Mouse (Mus musculus): Measurements from ENCODE around the gene LTO1. TPM values are rescaled to one million over a fixed set of nuclear protein-coding genes. Genes with fewer than 3 reads are reported as not detected.

LTO1 gene
- polyA plus RNA-seq, 1 experiment from 2014 or later, result 26.7 TPM

DNA sequence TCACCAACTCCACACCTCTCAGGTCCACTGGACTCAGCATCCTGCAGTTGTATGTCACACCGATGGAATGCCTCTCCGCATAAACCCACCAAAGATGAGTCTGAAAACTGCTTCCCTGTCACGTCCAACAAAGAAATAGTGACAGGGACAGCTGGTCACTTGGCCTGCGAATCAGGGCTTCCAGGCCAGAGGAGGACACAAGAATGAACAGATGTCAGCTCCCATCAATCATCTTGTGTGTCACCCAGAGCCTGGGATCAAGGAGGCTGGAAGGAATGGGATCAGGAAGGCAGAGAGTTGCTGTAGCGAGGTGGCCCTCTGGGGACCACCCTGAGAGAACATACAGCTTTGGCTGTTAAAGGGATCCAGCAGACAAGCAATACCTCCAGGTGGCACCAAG, 20.0 kb downstream of the LTO1 start:
- H3K4me1 ChIP-seq (ENCODE audit: control insufficient read depth, insufficient read depth, low read length), result peaks cover 9% of the 10 kb centered on the region
- H3K4me3 ChIP-seq (ENCODE audit: low read depth, low read length), result no peak overlapping the region
- ATAC-seq (no peak), DNase-seq (ENCODE audit: low spot score) (no peak)
- no peak overlapping the region for H3K4me2 ChIP-seq (ENCODE audit: low read length)
- H3K27me3 ChIP-seq (replicated peaks; ENCODE audit: control insufficient read depth, insufficient read depth, low read length), result peaks cover 4% of the 10 kb centered on the region; the same call in 1 of the 2 replicates
- no peak overlapping the region for H3K27ac ChIP-seq (ENCODE audit: low read depth, low read length)
- peaks cover 30% of the 10 kb centered on the region for H3K36me3 ChIP-seq (ENCODE audit: control insufficient read depth, insufficient read depth, low read length)
- 79% methylated on average over 5 of the region's 5 CpGs for WGBS
- H3K9ac ChIP-seq (ENCODE audit: low read length), result no peak overlapping the region
- H3K9me3 ChIP-seq (replicated peaks; ENCODE audit: control insufficient read depth, low read length), result no peaks in the 10 kb centered on the region

DNA sequence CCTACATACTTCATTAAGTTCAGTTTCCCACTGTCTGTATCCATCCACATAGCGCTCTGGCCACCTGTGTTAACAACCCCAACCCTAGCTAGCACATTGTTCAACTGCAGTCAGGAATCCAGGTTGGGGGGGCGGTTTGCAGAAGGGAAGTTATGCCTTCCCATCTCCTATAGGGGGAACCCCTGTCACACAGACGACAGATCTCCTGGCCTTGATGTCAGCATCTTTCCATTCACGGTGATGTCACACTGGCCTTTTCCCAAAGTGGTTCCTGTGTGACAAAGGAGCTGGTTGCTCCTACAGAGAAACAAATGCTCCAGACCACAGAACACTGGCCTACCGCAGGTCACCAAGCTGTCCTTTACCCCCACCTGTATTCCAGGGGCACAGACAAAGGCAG, 20.7 kb downstream of the LTO1 start:
- WGBS, result 53% methylated on average over 5 of the region's 5 CpGs
- peaks cover 8% of the 10 kb centered on the region; the same call in 1 of the 2 replicates for H3K27me3 ChIP-seq (replicated peaks; ENCODE audit: control insufficient read depth, insufficient read depth, low read length)
- DNase-seq (ENCODE audit: low spot score) (peak; percentile 73), ATAC-seq (no peak)
- H3K4me2 ChIP-seq (ENCODE audit: low read length), result no peak overlapping the region
- H3K9ac ChIP-seq (ENCODE audit: low read length), result peak overlapping the region; percentile 13; the same call in 1 of the 2 replicates
- H3K9me3 ChIP-seq (replicated peaks; ENCODE audit: control insufficient read depth, low read length), result no peaks in the 10 kb centered on the region
- H3K27ac ChIP-seq (ENCODE audit: low read depth, low read length), result peak overlapping the region; percentile 35; the same call in 1 of the 2 replicates
- H3K4me1 ChIP-seq (ENCODE audit: control insufficient read depth, insufficient read depth, low read length), result peaks cover 11% of the 10 kb centered on the region
- H3K4me3 ChIP-seq (ENCODE audit: low read depth, low read length), result no peak overlapping the region
- peaks cover 30% of the 10 kb centered on the region for H3K36me3 ChIP-seq (ENCODE audit: control insufficient read depth, insufficient read depth, low read length)

DNA sequence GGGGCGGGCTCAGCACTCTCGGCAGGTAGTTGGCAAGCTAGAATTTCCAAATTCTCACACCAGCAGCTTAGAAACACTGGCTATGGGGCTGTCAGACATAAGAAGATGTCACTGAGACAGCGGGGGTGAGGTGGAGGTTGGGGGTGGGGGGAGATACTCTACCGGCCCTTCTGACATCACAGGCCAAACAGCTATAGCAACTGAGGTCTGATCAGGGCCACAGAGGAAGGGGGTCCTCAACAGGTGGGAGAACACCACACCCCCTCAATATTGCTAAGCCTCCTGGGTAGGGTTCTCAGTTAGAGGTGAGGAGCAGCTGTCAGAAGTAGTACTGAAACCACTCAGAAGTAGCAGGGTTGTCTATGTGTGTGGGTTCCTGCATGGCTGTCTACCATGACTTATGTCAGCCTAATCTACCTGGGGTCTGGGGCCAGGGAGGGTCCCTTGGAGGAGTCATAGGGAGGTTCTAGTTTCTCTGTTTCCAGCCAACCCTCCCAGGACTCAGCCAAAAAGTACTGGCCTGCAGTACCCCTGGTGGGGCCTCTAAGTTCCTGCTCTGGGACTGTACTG, 21.5 kb downstream of the LTO1 start:
- H3K9ac ChIP-seq (ENCODE audit: low read length), result peak overlapping the region; percentile 13; the same call in 1 of the 2 replicates
- no peak overlapping the region for H3K27ac ChIP-seq (ENCODE audit: low read depth, low read length)
- peaks cover 14% of the 10 kb centered on the region for H3K4me1 ChIP-seq (ENCODE audit: control insufficient read depth, insufficient read depth, low read length)
- H3K27me3 ChIP-seq (replicated peaks; ENCODE audit: control insufficient read depth, insufficient read depth, low read length), result peaks cover 13% of the 10 kb centered on the region
- H3K36me3 ChIP-seq (ENCODE audit: control insufficient read depth, insufficient read depth, low read length), result peaks cover 30% of the 10 kb centered on the region
- no peak for ATAC-seq
- H3K4me2 ChIP-seq (ENCODE audit: low read length), result no peak overlapping the region
- no peak for DNase-seq (ENCODE audit: low spot score)
- 86% methylated on average over 4 of the region's 4 CpGs for WGBS
- H3K4me3 ChIP-seq (ENCODE audit: low read depth, low read length), result no peak overlapping the region
- no peaks in the 10 kb centered on the region for H3K9me3 ChIP-seq (replicated peaks; ENCODE audit: control insufficient read depth, low read length)

DNA sequence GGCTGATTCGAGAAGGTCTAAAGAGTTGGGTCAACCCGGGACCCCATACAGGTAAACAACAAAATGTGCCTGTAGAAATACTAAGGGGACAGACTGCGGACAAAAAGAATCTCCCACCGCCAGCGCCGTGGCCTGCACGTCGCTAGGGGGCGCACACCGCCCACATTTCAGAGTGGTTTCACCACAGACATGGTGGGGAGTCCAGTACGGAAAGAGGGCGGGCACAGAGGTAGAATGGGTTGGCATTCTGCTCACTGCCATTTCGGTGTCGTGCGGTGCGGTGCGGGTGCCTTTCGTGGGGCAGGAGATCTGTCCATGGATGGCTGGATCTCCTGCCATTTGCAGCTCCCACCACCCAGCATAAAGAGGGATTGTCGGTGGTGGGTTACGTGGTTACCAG, 22.6 kb downstream of the LTO1 start:
- peaks cover 18% of the 10 kb centered on the region for H3K4me1 ChIP-seq (ENCODE audit: control insufficient read depth, insufficient read depth, low read length)
- peak overlapping the region; percentile 98 for H3K4me2 ChIP-seq (ENCODE audit: low read length)
- ATAC-seq, result peak; percentile 57
- peak; percentile 93 for DNase-seq (ENCODE audit: low spot score)
- peak overlapping the region; percentile 76 for H3K9ac ChIP-seq (ENCODE audit: low read length)
- peaks cover 30% of the 10 kb centered on the region for H3K36me3 ChIP-seq (ENCODE audit: control insufficient read depth, insufficient read depth, low read length)
- H3K4me3 ChIP-seq (ENCODE audit: low read depth, low read length), result peak overlapping the region; percentile 58
- no peak overlapping the region for H3K27ac ChIP-seq (ENCODE audit: low read depth, low read length)
- H3K27me3 ChIP-seq (replicated peaks; ENCODE audit: control insufficient read depth, insufficient read depth, low read length), result peaks cover 20% of the 10 kb centered on the region
- no peaks in the 10 kb centered on the region for H3K9me3 ChIP-seq (replicated peaks; ENCODE audit: control insufficient read depth, low read length)
- 2% methylated on average over 20 of the region's 20 CpGs for WGBS

DNA sequence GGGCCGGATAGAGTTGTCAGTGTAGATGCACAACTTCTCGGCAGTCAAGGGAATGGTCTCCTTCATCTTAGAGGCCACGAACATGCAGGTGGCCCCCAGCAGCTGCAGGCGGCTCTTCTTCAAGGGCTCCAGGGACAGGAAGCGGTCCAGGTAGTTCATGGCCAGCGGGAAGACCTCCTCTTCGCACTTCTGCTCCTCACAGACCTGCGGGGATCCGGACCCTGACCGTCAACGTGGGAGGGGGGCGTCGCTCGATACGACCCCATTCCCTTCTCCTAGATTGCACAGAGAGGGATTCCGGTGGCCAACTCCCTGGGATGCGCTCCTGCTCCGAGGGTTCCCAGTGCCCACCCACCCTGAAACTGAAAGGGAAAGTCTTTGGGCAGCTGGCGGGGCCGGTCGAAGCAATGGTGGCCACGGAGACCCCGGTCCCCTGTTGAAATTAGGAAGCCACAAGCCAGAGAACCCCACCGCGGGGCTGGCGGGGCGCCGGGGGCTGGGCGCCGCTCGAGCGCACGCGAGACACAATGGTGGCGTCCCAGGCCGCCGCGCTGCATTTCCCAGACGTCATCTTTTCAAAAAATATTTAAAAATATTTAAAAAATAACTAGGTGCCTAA, 23.1 kb downstream of the LTO1 start:
- peak overlapping the region; percentile 98 for H3K4me2 ChIP-seq (ENCODE audit: low read length)
- peaks cover 25% of the 10 kb centered on the region for H3K27me3 ChIP-seq (replicated peaks; ENCODE audit: control insufficient read depth, insufficient read depth, low read length)
- H3K9ac ChIP-seq (ENCODE audit: low read length), result peak overlapping the region; percentile 76
- H3K36me3 ChIP-seq (ENCODE audit: control insufficient read depth, insufficient read depth, low read length), result peaks cover 24% of the 10 kb centered on the region
- peaks cover 23% of the 10 kb centered on the region for H3K4me1 ChIP-seq (ENCODE audit: control insufficient read depth, insufficient read depth, low read length)
- no peaks in the 10 kb centered on the region for H3K9me3 ChIP-seq (replicated peaks; ENCODE audit: control insufficient read depth, low read length)
- peak; percentile 0; the same call in 1 of the 2 replicates for ATAC-seq
- 1% methylated on average over 39 of the region's 39 CpGs for WGBS
- peak overlapping the region; percentile 58 for H3K4me3 ChIP-seq (ENCODE audit: low read depth, low read length)
- 0 out of 2 replicates have a peak overlapping the region, but pooled peaks have one; percentile 48 for H3K27ac ChIP-seq (ENCODE audit: low read depth, low read length)
- peak; percentile 32 for DNase-seq (ENCODE audit: low spot score)

DNA sequence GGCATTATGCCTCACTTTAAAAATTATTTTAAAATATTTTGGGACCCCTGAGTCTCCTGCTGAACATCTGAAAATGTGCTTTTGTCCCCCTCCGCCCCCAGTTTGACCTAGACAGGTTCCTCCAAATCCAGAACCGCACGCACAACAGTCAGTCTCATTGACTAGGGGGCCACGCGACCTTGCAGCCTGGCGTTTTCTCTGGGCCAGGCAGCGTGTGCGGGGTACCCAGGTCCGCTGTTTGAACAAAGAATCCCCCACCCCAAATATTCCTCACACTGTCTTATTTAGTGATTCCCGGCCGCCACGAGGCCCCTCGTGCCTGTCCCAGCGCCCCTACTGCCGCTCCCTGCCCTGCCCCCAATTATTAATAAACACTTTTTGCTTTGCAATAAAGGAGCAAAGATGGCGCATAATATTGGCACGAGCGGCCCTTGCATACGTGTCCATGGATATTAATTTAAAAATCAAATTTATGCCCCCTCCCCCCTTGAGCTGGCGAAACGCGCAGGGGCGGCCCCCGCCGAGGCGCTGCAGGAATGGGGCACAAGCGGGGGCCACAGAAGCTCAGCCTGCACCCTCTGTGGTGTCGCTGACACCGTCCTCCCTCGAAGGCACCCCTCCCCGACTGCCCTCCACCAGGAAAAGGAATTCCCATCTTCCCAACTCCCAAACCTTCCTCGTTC, 23.9 kb downstream of the LTO1 start:
- WGBS, result 1% methylated on average over 32 of the region's 32 CpGs
- Histone ChIP-seq H3K4me1 (ENCODE audit: control insufficient read depth, insufficient read depth, low read length) (peaks cover 26% of the 10 kb centered on the region), H3K36me3 (ENCODE audit: control insufficient read depth, insufficient read depth, low read length) (peaks cover 19% of the 10 kb centered on the region; the same call in 1 of the 2 replicates), H3K9me3 (replicated peaks; ENCODE audit: control insufficient read depth, low read length) (no peaks in the 10 kb centered on the region), H3K4me3 (ENCODE audit: low read depth, low read length) (peak overlapping the region; percentile 58), H3K9ac (ENCODE audit: low read length) (peak overlapping the region; percentile 76), H3K4me2 (ENCODE audit: low read length) (peak overlapping the region; percentile 98), H3K27ac (ENCODE audit: low read depth, low read length) (0 out of 2 replicates have a peak overlapping the region, but pooled peaks have one; percentile 49), H3K27me3 (replicated peaks; ENCODE audit: control insufficient read depth, insufficient read depth, low read length) (peaks cover 31% of the 10 kb centered on the region)
- DNase-seq (ENCODE audit: low spot score), result no peak
- ATAC-seq, result no peak

DNA sequence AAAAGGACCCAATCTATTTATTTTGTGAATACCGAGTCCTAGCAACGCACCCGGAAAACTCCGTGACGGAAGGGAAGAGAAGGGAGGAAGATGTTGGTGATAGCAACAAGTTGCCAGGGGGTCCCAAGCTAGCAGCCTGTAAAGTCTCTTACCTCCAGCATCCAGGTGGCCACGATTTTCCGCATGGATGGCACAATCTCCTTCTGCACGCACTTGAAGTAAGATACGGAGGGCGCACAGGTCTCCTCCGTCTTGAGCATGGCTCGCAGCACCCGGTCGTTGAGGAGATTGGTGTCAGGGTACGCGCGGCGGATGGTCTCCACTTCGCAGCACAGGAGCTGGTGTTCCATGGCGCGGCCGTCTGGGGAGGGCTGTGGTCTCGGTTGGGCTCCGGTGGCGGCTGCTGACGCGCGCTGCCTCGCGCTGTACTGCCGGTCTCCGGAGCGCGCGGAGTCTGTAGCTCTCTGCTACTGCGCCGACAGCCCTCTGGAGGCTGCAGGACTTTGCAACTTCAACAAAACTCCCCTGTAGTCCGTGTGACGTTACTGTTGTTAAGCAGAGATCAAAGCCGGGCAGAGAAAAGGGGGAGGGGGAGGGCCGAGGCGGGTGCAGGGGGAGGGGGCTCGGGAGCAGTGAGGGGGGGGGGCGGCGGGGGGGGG, 24.6 kb downstream of the LTO1 start, which contains the start of gene Ccnd1:
Gene Ccnd1, minus strand, starts transcription at position 582 of the 659 bp plus-strand sequence.
- peaks cover 12% of the 10 kb centered on the region; the same call in 1 of the 2 replicates for H3K36me3 ChIP-seq (ENCODE audit: control insufficient read depth, insufficient read depth, low read length)
- H3K4me2 ChIP-seq (ENCODE audit: low read length), result peak within 1 kb of the TSS; percentile 98
- peaks cover 26% of the 10 kb centered on the region for H3K4me1 ChIP-seq (ENCODE audit: control insufficient read depth, insufficient read depth, low read length)
- WGBS, result under 1% methylated on average over 40 of the region's 45 CpGs
- peak within 1 kb of the TSS; percentile 76 for H3K9ac ChIP-seq (ENCODE audit: low read length)
- DNase-seq (ENCODE audit: low spot score) (peak; percentile 83), ATAC-seq (peak; percentile 52)
- no peaks in the 10 kb centered on the region for H3K9me3 ChIP-seq (replicated peaks; ENCODE audit: control insufficient read depth, low read length)
- peak within 1 kb of the TSS; percentile 58 for H3K4me3 ChIP-seq (ENCODE audit: low read depth, low read length)
- H3K27ac ChIP-seq (ENCODE audit: low read depth, low read length), result peak within 1 kb of the TSS; percentile 70
- peaks cover 31% of the 10 kb centered on the region for H3K27me3 ChIP-seq (replicated peaks; ENCODE audit: control insufficient read depth, insufficient read depth, low read length)

DNA sequence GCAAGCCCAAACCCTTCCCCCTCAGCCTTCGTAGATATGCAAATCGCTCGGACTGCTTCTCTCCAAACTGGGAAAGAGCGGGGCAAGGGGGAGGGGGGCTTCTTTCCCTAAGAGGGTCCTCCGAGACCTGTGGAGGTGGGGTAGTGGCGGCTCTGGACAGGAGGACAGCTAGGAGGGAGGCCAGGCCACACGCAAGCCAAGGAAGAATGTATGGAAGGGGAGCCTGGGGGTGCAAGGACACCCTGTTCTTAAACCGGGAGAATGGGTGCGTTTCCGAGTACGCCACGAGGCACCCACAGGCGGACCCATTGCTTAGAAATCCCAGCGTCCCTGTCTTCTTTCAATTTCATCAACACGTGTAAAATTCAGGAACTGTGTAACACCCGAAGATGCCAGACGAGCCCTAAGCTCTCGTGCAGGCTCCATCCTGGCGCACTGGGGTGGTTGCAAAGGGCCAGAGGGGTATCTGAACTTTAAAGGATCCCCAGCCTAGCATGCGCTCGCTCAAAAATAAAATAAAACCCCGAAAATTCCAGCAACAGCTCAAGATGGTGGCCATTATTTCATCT, 25.2 kb downstream of the LTO1 start:
- H3K9me3 ChIP-seq (replicated peaks; ENCODE audit: control insufficient read depth, low read length), result no peaks in the 10 kb centered on the region
- WGBS, result under 1% methylated on average over 22 of the region's 22 CpGs
- peak overlapping the region; percentile 70 for H3K27ac ChIP-seq (ENCODE audit: low read depth, low read length)
- ATAC-seq (0 out of 2 replicates have a peak, but pooled peaks have one; percentile 18), DNase-seq (ENCODE audit: low spot score) (peak; percentile 55)
- peak overlapping the region; percentile 58 for H3K4me3 ChIP-seq (ENCODE audit: low read depth, low read length)
- peaks cover 31% of the 10 kb centered on the region for H3K27me3 ChIP-seq (replicated peaks; ENCODE audit: control insufficient read depth, insufficient read depth, low read length)
- peak overlapping the region; percentile 35; the same call in 1 of the 2 replicates for H3K9ac ChIP-seq (ENCODE audit: low read length)
- peaks cover 6% of the 10 kb centered on the region; the same call in 1 of the 2 replicates for H3K36me3 ChIP-seq (ENCODE audit: control insufficient read depth, insufficient read depth, low read length)
- H3K4me2 ChIP-seq (ENCODE audit: low read length), result peak overlapping the region; percentile 98
- H3K4me1 ChIP-seq (ENCODE audit: control insufficient read depth, insufficient read depth, low read length), result peaks cover 26% of the 10 kb centered on the region
